Mouse (Mus musculus) neural tube, postnatal 0 days (tissue): ENCODE data around the gene Egfl8. TPM values are rescaled to one million over a fixed set of nuclear protein-coding genes. Genes with fewer than 3 reads are reported as not detected.

Source experiments
- polyA plus RNA-seq: library from polyadenylated mRNA; unstranded; fragments of >200 nt; fragmentation: Nextera tagmentation; extraction: Ambion mirVana; gene quantifications from 2 replicates; pipeline ENCODE4 v1.2.1, GENCODE M21; 2015

The Egfl8 gene
- polyA plus RNA-seq, result 23.9 and 34.3 TPM in 2 replicates

GRCm38 (mm10) chr17:34615871-34616270 lies at the start of gene Egfl8:
Gene Egfl8 (minus strand): TSS chr17:34615971.

GRCm38 (mm10) chr17:34646906-34647787 lies 31.4 kb upstream of the Egfl8 start, which contains the start of gene Atf6b:
Gene Atf6b (plus strand): TSS chr17:34647146.

GRCm38 (mm10) chr17:34644608-34645007 lies 28.8 kb upstream of the Egfl8 start, which contains the start of gene Fkbpl:
Gene Fkbpl (plus strand): TSS chr17:34644764.

GRCm38 (mm10) chr17:34629221-34629751 lies 13.5 kb upstream of the Egfl8 start, which contains the start of gene Prrt1:
Gene Prrt1 (plus strand): TSS chr17:34629533.

GRCm38 (mm10) chr17:34627943-34628643 lies 12.3 kb upstream of the Egfl8 start, which contains the start of gene Ppt2:
Gene Ppt2 (minus strand): TSS chr17:34628510.

GRCm38 (mm10) chr17:34604061-34604508 lies 11.7 kb downstream of the Egfl8 start, which contains the start of gene Agpat1:
Gene Agpat1 (plus strand): TSS chr17:34604262.

GRCm38 (mm10) chr17:34603375-34604060 lies 12.3 kb downstream of the Egfl8 start, which contains the start of gene Rnf5:
Gene Rnf5 (minus strand): TSS chr17:34603690.

GRCm38 (mm10) chr17:34597566-34598095 lies 18.1 kb downstream of the Egfl8 start, which contains the start of gene Ager:
Gene Ager (plus strand): TSS chr17:34597862.

GRCm38 (mm10) chr17:34591029-34591993 lies 24.5 kb downstream of the Egfl8 start, which contains the start of gene Pbx2:
Gene Pbx2 (plus strand): TSS chr17:34591266.

GRCm38 (mm10) chr17:34589681-34590101 lies 26.1 kb downstream of the Egfl8 start, which contains the start of gene Gpsm3:
Gene Gpsm3 (plus strand): TSS chr17:34589806.

GRCm38 (mm10) chr17:34564003-34564421 lies 51.8 kb downstream of the Egfl8 start, which contains the start of gene Notch4:
Gene Notch4 (plus strand): TSS chr17:34564268.

Other genes with a start within 250 kb of the Egfl8 start
- gene Btnl1, start 238.8 kb downstream of the Egfl8 start, polyA plus RNA-seq, result not detected in 2 replicates
- 5.3 and 6.1 TPM in 2 replicates for gene BC051142, start 217.2 kb downstream of the Egfl8 start, polyA plus RNA-seq
- not detected in 2 replicates for gene Btnl4, start 138.7 kb downstream of the Egfl8 start, polyA plus RNA-seq
- gene Btnl6, start 98.6 kb downstream of the Egfl8 start, polyA plus RNA-seq, result not detected in 2 replicates
- gene Notch4, start 51.7 kb downstream of the Egfl8 start, polyA plus RNA-seq, result 4.4 and 6.3 TPM in 2 replicates
- 5.5 and 6.8 TPM in 2 replicates for gene Gpsm3, start 26.2 kb downstream of the Egfl8 start, polyA plus RNA-seq
- gene Pbx2, start 24.7 kb downstream of the Egfl8 start, polyA plus RNA-seq, result 8.9 and 10.0 TPM in 2 replicates
- 1.5 and 2.5 TPM in 2 replicates for gene Ager, start 18.1 kb downstream of the Egfl8 start, polyA plus RNA-seq
- gene Rnf5, start 12.3 kb downstream of the Egfl8 start, polyA plus RNA-seq, result 231 and 242 TPM in 2 replicates
- 109 and 123 TPM in 2 replicates for gene Agpat1, start 11.7 kb downstream of the Egfl8 start, polyA plus RNA-seq
- 20.3 and 21.8 TPM in 2 replicates for gene Ppt2, start 12.5 kb upstream of the Egfl8 start, polyA plus RNA-seq
- gene Prrt1, start 13.6 kb upstream of the Egfl8 start, polyA plus RNA-seq, result 7.6 and 8.8 TPM in 2 replicates
- 14.2 and 16.1 TPM in 2 replicates for gene Fkbpl, start 28.8 kb upstream of the Egfl8 start, polyA plus RNA-seq
- gene Atf6b, start 31.2 kb upstream of the Egfl8 start, polyA plus RNA-seq, result 73.3 and 80.3 TPM in 2 replicates
- gene Tnxb, start 54.6 kb upstream of the Egfl8 start, polyA plus RNA-seq, result 0.84 and 1.1 TPM in 2 replicates
- gene C4b, start 127.9 kb upstream of the Egfl8 start, polyA plus RNA-seq, result 2.0 and 2.5 TPM in 2 replicates
- gene Cyp21a1, start 188.6 kb upstream of the Egfl8 start, polyA plus RNA-seq, result not detected in 2 replicates
- gene Stk19, start 221.0 kb upstream of the Egfl8 start, polyA plus RNA-seq, result 39.4 and 46.3 TPM in 2 replicates
- 40.6 and 50.7 TPM in 2 replicates for gene Dxo, start 221.0 kb upstream of the Egfl8 start, polyA plus RNA-seq
- 39.3 and 47.4 TPM in 2 replicates for gene Skiv2l, start 234.2 kb upstream of the Egfl8 start, polyA plus RNA-seq
- gene Nelfe, start 234.4 kb upstream of the Egfl8 start, polyA plus RNA-seq, result 57.6 and 63.6 TPM in 2 replicates
- gene Cfb, start 246.5 kb upstream of the Egfl8 start, polyA plus RNA-seq, result 1.4 and 1.6 TPM in 2 replicates